Mouse (Mus musculus) kidney, adult 2 months (tissue): Measurements from ENCODE around the gene Cdrt4.

ENCODE experiments used
- CTCF ChIP-seq: fragments of 200-500 bp; conservative IDR thresholded peaks from 2 replicates; pipeline ENCODE4 v1.5.1; 2011; ENCODE audit warnings: low read depth, mild to moderate bottlenecking, control low read depth, low read length, moderate library complexity, mixed read lengths; ENCODE audit not compliant: insufficient read depth, insufficient read length
- POLR2A ChIP-seq: fragments of 200-500 bp; IDR thresholded peaks from one replicate; pipeline ENCODE4 v1.6.1; 2011; ENCODE audit warnings: low read depth, low read length, control low read depth

- TF ChIP-seq CTCF, result no peak
- no peak for TF ChIP-seq POLR2A
These were observed 67.2 kb downstream of the Cdrt4 start for GRCm38 (mm10) chr11:63018083-63018622.
